Mouse (Mus musculus): ENCODE data around the gene Kcnmb1.

- TF ChIP-seq GATA1 (IDR thresholded peaks at IDR 0.05; ENCODE audit: borderline replicate concordance, low read length) (no peak), FLI1 (IDR thresholded peaks at IDR 0.05; ENCODE audit: low read length) (no peak)
These were observed 30.1 kb downstream of the Kcnmb1 start, which contains the start of gene Kcnip1 for GRCm38 (mm10) chr11:33992938-33993337.

Measured in megakaryocyte, embryonic 14.5 days (primary cell).